Mouse (Mus musculus): Measurements from ENCODE around the gene Pogz.

GRCm38 (mm10) chr3:94789516-94789915 lies 47.9 kb upstream of the Pogz start:
- TF ChIP-seq GATA1 (IDR thresholded peaks at IDR 0.05; ENCODE audit: borderline replicate concordance, low read length) (no peak), FLI1 (IDR thresholded peaks at IDR 0.05; ENCODE audit: low read length) (no peak)
